Mouse (Mus musculus) limb, embryonic 14.5 days (tissue): ENCODE measurements around the gene Pcgf3. TPM values are rescaled to one million over a fixed set of nuclear protein-coding genes. Genes with fewer than 3 reads are reported as not detected.

ENCODE experiments used
- ATAC-seq: fragments of 200-750 bp; cut with Nextera tagmentation; 2 replicates; pipeline ENCODE4 v1.8.0; 2017; ENCODE audit warnings: low read depth, moderate number of reproducible peaks, moderate TSS enrichment; ENCODE audit not compliant: low FRiP score
- DNase-seq: peaks from one replicate; pipeline ENCODE4 v3.0.0-alpha.2; 2015; ENCODE audit warnings: low spot score
- H3K27ac ChIP-seq: fragments of 300-500 bp; sonication (generic); replicated peaks from 2 replicates; pipeline ENCODE4 v1.5.1; 2014; ENCODE audit warnings: low read depth, mild to moderate bottlenecking, low read length, moderate library complexity, mixed read lengths
- H3K27me3 ChIP-seq: fragments of 300-500 bp; sonication (generic); 2 replicates; pipeline ENCODE4 v1.6.1; 2014; ENCODE audit warnings: low read length, mixed read lengths; ENCODE audit not compliant: control insufficient read depth, insufficient read depth
- H3K36me3 ChIP-seq: fragments of 300-500 bp; sonication (generic); 2 replicates; pipeline ENCODE4 v1.6.1; 2014; ENCODE audit warnings: mild to moderate bottlenecking, low read length, moderate library complexity, mixed read lengths; ENCODE audit not compliant: control insufficient read depth, insufficient read depth
- H3K4me1 ChIP-seq: fragments of 300-500 bp; sonication (generic); 2 replicates; pipeline ENCODE4 v1.6.1; 2014; ENCODE audit warnings: antibody characterized with exemption, low read length, mixed read lengths; ENCODE audit not compliant: control insufficient read depth, insufficient read depth
- H3K4me2 ChIP-seq: fragments of 300-500 bp; sonication (generic); replicated peaks from 2 replicates; pipeline ENCODE4 v1.6.1; 2014; ENCODE audit warnings: low read depth, mild to moderate bottlenecking, low read length, moderate library complexity; ENCODE audit not compliant: severe bottlenecking
- H3K4me3 ChIP-seq: fragments of 300-500 bp; sonication (generic); replicated peaks from 2 replicates; pipeline ENCODE4 v1.5.1; 2014; ENCODE audit warnings: low read length
- H3K9ac ChIP-seq: fragments of 300-500 bp; sonication (generic); 2 replicates; pipeline ENCODE4 v1.6.1; 2014; ENCODE audit warnings: mild to moderate bottlenecking, low read depth, low read length, moderate library complexity; ENCODE audit not compliant: severe bottlenecking
- H3K9me3 ChIP-seq: fragments of 300-500 bp; sonication (generic); 2 replicates; pipeline ENCODE4 v1.6.1; 2016; ENCODE audit warnings: low read length; ENCODE audit not compliant: control insufficient read depth
- POLR2A ChIP-seq: fragments of 200-500 bp; IDR thresholded peaks from 2 replicates; pipeline ENCODE4 v1.8.0; 2012; ENCODE audit warnings: inconsistent platforms, mild to moderate bottlenecking, moderate library complexity, borderline replicate concordance; ENCODE audit not compliant: insufficient read depth, insufficient read length; ENCODE audit errors: extremely low read depth
- WGBS: fragments of 180-500 bp; shearing (Covaris S2); extraction: QIAGEN DNeasy Blood & Tissue Kit; methylation state at CpG from one replicate; pipeline ENCODE4 v1.1.7; 2014; 5-methylcytosine and 5-hydroxymethylcytosine counted together
- polyA plus RNA-seq, 2 experiments: library from polyadenylated mRNA; depleted of rRNA in 1 of 2; stranded (reverse) in 1 of 2; unstranded in 1 of 2; fragments of >200 nt; fragmentation: Nextera tagmentation in 1 of 2; extraction: Ambion mirVana in 1 of 2; gene quantifications; 2 replicates each; pipeline versions ENCODE4 v1.2.1 to v1.2.3; 2012 to 2014

Pcgf3 gene
- polyA plus RNA-seq, 2 experiments: 21.8 to 24.3 TPM

DNA sequence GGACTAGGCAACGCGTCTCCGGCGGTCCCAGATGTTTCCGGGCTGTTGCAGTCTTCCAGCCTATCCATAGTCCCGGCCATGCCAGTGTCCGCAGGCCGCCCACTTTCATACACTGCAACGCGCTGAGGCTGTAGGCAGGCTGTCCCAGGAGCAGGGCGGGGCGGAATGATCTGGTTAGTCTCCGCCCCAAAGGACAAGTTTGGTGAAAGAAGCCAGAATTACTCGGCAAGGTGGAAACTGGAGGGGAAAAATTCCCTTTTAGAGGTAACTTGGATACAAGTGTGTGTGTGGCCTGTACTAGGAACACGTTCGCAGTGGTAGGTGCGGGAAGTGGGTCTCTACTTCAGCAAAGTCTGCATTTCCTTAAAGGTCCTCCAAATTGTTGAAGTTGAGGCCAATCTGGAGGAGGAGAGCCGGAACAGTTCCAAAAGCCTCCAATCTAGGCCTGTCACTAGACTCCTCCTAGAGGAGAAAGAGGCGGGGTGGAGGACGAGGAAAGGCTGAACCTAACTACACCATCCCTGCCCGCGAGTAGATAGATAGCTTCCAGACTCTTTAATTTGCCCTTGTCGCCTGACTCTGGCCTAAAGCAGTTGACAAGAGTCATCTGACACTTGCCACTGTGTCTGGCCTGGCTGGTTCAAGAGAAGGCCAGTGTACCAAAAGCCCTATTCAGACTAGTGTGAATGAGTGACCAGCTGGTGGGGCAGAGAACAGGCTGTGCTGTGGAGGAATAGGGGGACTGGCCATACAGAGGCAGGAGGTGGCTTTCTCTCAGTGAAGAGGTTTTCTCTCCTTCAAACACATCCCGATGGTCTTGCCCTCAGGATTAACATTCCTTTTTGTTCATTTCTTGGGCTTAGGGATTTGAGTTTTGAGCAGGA is 12.0 kb upstream of the Pcgf3 start, which contains the start of gene Mfsd7a:
Mfsd7a (minus strand) TSS at position 107 of the 884 bp plus-strand sequence.
- H3K9me3 ChIP-seq: no peaks in the 10 kb centered on the region
- H3K4me3 ChIP-seq: peak within 1 kb of the TSS; percentile 38
- H3K4me1 ChIP-seq: peaks cover 4% of the 10 kb centered on the region; the same call in 1 of the 2 replicates
- no peak within 1 kb of the TSS for H3K27ac ChIP-seq
- no peaks in the 10 kb centered on the region for H3K27me3 ChIP-seq
- peak within 1 kb of the TSS; percentile 46 for H3K9ac ChIP-seq
- TF ChIP-seq POLR2A: no peak
- H3K4me2 ChIP-seq: peak within 1 kb of the TSS; percentile 68
- ATAC-seq (peak; percentile 87), DNase-seq (peak; percentile 64)
- 16% methylated on average over 24 of the region's 24 CpGs for WGBS
- no peaks in the 10 kb centered on the region for H3K36me3 ChIP-seq

DNA sequence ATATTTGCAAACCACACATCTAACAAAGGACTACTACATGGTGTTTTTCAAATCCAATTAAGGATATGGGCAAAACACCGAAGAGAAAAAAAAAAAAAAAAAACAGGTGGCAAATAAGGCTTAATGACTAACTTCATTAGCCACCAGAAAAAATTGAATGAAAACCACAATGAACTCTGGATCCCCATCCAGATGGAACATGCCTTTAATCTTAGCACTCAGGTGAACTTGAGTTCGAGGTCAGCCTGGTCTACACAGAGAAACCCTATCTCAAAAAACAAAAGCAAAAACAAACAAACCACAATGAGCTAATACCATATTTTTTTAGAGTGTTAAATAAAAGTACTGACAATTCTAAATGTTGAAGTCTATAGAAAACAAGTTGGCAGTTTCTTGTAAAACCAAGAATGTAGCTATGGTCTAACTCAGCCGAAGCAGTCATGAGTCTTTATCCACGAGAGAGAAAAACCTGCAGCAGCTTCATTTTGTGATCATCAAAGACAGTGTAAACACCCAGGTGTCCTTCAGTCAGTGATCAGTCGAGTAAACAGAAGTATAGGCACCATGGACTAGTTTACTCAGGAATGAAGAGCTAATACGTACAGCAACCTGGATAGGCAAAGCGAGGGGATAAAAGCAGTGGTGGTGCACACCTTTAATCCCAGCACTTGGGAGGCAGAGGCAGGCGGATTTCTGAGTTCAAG is 10.0 kb upstream of the Pcgf3 start:
- Histone ChIP-seq H3K36me3 (no peaks in the 10 kb centered on the region), H3K4me3 (no peak overlapping the region), H3K9me3 (no peaks in the 10 kb centered on the region), H3K4me2 (no peak overlapping the region), H3K9ac (no peak overlapping the region), H3K27me3 (no peaks in the 10 kb centered on the region), H3K4me1 (peaks cover 4% of the 10 kb centered on the region; the same call in 1 of the 2 replicates), H3K27ac (no peak overlapping the region)
- ATAC-seq (no peak), DNase-seq (no peak)
- 75% methylated on average over 8 of the region's 8 CpGs for WGBS
- no peak for TF ChIP-seq POLR2A

DNA sequence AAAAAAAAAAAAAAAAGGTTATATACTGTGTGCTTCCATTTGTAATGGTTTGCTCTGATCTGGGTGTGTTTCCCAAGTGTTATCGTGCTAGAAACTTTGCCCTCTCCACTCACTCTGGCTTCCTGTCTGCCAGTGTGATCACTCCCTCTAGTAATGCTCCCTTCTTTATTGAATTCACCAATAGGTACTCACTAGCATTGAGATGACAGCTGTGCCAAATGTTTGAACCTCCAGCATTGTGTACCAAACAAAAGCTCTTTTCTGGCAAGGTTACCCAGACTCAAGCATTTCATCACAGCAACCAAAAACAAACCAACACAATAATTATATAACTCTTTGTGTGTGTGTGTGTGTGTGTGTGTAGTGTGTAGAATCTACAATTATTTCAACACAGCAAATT is 9.4 kb upstream of the Pcgf3 start:
- Histone ChIP-seq H3K9ac (no peak overlapping the region), H3K4me2 (no peak overlapping the region), H3K27me3 (no peaks in the 10 kb centered on the region), H3K27ac (no peak overlapping the region), H3K9me3 (no peaks in the 10 kb centered on the region), H3K4me3 (no peak overlapping the region), H3K4me1 (peaks cover 4% of the 10 kb centered on the region; the same call in 1 of the 2 replicates), H3K36me3 (no peaks in the 10 kb centered on the region)
- DNase-seq: no peak
- no peak for ATAC-seq
- no peak for TF ChIP-seq POLR2A
- 75% methylated on average over 1 of the region's 1 CpGs for WGBS

DNA sequence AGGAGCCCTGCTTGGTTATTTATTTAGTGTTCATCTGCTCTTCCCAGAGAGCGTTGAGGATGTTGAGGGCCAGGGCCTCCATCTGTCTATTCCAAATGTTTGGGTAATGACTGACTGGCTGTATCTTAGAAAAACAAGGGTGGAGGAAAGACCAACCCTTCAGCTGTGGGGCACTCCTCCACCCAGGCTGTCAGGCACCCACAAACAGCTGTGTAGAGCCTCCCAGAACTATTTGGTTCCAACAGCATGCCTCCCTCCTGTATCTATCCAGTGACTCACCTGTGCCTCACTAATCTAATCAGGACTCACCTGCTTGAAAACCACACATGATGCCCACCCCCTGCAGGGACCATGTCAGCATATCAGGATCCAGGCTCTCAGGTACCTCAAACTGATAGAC is 8.6 kb upstream of the Pcgf3 start:
- no peak for DNase-seq
- no peak for TF ChIP-seq POLR2A
- Histone ChIP-seq H3K9ac (no peak overlapping the region), H3K27me3 (no peaks in the 10 kb centered on the region), H3K4me1 (peaks cover 4% of the 10 kb centered on the region; the same call in 1 of the 2 replicates), H3K4me2 (no peak overlapping the region), H3K27ac (no peak overlapping the region), H3K9me3 (no peaks in the 10 kb centered on the region), H3K4me3 (no peak overlapping the region), H3K36me3 (no peaks in the 10 kb centered on the region)
- WGBS: 92% methylated on average over 1 of the region's 1 CpGs
- ATAC-seq: no peak

DNA sequence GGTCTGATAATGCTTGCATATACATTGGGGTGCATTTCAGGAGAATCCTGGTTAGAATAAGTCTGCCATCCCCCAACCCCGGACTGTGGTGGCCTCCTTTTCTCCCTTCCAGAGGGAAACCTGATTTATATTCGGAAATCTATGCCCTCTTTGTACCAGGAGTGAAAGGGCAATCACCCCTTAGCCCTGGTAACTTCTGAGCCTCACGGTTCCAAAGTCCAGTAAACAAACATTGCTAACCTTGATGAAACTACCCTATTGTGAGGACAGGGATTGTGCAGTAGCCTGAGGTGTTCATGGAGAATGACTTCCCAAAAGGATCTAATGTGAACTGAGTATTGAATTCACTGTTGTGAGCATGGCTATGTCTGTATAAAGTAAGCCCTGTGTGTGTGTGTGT is 6.9 kb upstream of the Pcgf3 start:
- H3K36me3 ChIP-seq: no peaks in the 10 kb centered on the region
- H3K9me3 ChIP-seq: no peaks in the 10 kb centered on the region
- DNase-seq (no peak), ATAC-seq (no peak)
- TF ChIP-seq POLR2A: no peak
- no peak overlapping the region for H3K4me2 ChIP-seq
- H3K27me3 ChIP-seq: no peaks in the 10 kb centered on the region
- H3K9ac ChIP-seq: no peak overlapping the region
- no peak overlapping the region for H3K27ac ChIP-seq
- WGBS: 64% methylated on average over 3 of the region's 3 CpGs
- H3K4me1 ChIP-seq: peaks cover 3% of the 10 kb centered on the region; the same call in 1 of the 2 replicates
- no peak overlapping the region for H3K4me3 ChIP-seq
